Mouse (Mus musculus): ENCODE results near the gene Wwp2. TPM values are rescaled to one million over a fixed set of nuclear protein-coding genes. Genes with fewer than 3 reads are reported as not detected.
A peak's percentile ranks its signal among the peaks of the same experiment; 100 is the strongest.

Wwp2 gene
- total RNA-seq, 2 experiments from 2014 or later, result 33.3 to 53.2 TPM

DNA sequence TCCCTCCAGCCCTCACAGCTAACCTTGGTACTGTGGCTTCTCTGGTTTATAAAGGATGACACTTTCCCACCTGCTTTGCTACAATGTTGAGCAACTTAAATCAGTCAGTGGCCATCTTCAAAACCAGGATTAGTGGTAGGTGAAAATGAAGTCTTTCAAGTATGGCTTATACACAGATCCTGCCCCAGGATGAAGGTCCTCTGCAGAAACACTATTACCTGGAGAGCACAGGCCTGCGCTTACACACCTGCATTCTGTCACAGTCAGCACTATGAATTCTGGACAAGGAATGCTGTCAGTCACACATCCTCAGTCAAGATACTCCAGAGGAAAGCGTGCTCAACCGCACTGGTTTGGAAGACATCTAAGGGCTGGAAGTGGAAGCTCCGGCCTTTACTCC lies 145.4 kb downstream of the Wwp2 start:
- no peak for ATAC-seq (replicated peaks; ENCODE audit: low FRiP score, low TSS enrichment, poor library complexity, severe bottlenecking)

DNA sequence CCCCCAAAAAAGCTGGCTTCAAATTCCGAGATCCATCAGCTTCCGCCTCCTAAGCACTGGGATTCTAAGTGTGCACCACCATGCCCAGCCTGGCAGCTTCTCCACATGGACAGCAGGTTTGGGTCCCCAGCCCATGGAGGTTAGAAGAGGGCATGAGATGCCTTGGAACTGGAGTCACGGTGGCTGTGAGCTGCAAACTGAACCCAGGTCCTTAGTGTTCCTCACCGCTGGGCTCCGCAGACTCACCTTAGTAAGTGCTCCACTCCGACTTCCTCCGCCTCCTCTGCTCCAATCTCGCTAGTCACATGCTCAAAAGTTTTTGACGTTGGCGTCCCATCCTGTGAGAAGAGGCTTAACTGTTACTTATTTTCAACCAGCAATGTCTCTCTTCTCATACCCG lies 146.0 kb downstream of the Wwp2 start:
- ATAC-seq (replicated peaks; ENCODE audit: low FRiP score, low TSS enrichment, poor library complexity, severe bottlenecking), result no peak

DNA sequence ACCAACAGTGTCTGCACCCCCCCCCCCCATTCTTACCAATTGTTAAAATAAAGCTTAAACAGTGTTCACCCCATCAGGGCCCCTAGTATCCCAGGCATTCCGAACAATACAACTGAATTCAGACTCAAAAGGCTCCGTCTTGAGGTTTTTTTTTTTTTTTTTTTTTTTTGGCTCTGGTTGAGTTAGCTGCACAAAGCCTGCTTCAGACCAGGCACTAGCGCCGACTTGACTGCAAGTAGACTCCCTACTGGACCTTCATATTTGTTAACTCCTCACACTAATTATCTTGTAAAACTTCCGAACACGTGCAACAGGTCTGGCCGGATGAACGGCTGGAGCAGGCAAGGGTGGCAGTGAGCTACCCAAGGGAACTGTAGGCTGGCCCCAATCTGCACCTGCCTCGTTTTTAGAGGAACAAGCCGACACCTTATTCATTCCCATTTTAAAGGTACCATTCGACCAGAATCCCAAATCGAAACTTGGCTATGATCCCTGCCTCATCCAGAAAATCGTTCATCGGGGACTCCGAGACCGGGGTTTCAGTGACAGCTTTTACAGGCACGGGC lies 151.3 kb downstream of the Wwp2 start:
- peak; percentile 45; the same call in 1 of the 2 replicates for ATAC-seq (replicated peaks; ENCODE audit: low FRiP score, low TSS enrichment, poor library complexity, severe bottlenecking)

DNA sequence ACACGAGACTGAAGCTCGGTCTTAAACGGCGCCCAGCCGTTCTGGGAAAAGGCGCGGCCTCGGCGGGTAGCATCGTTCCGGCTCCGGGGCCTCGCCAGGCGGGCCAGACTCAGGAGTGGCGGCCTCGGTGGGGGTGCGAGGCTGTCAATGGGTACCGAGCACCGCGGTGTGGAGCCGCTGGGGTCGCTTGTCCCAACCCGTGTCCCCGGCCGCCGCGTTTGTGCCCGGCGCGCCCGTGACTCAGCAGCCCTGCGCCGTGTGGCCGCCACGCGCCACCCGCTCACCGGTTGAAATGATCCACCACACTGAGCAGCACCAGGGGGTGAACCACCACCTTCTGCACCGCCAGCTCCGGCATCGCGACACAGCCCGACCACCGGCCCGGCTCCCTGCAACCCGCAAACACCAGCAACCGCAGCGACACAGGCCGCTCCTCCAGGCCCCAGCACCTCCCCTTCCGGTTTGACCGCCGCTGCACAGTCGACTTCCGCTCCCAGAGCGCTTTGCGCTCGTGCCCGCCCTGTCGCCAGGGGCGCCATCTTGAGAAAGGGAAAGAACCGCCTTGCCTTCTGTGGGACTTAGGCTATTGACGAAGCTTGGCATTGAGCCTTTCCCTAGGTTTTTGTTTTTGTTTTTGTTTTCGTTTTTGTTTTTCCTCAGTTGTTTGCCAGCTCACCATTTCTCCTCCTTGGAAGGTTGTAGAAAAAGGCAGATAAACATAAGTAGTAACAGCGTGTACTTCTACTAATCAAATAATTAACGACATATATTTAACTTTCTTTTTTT lies 152.0 kb downstream of the Wwp2 start, which contains the start of gene Psmd7:
Gene Psmd7, minus strand, starts transcription at position 470 of the 786 bp plus-strand sequence.
- peak; percentile 97 for ATAC-seq (replicated peaks; ENCODE audit: low FRiP score, low TSS enrichment, poor library complexity, severe bottlenecking)

DNA sequence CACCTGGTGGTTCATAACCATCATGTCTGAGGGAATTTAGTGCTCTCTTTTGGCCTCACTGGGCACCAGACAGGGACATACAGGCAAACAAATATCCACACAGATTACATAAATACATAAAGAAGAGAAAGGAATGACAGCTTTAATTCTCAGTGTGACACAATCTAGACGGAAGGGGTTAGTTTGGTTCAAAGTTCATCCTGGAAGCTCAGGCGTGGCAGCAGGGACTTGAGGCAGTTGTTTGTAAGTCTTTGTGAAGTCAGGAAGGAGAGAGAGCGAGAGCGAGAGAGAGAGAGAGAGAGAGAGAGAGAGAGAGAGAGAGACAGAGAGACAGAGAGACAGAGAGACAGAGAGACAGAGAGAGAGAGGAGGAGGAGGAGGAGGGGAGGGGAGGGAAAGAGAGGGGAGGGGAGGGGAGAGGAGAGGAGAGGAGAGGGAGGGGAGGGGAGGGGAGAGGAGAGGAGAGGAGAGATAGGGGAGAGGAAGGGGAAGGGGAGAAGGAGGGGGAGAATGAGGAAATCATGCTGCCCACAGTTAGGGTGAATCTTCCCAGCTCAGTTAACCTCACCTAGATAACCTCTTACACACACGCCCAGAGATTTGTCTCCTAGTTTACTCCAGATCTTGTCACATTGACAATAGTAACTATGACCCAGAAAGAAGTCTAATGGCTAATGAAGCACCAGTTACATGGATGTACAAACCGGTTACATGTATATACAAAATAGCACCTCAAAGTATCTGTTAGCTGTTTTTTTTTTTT lies 158.0 kb downstream of the Wwp2 start:
- ATAC-seq (replicated peaks; ENCODE audit: low FRiP score, low TSS enrichment, poor library complexity, severe bottlenecking), result no peak

DNA sequence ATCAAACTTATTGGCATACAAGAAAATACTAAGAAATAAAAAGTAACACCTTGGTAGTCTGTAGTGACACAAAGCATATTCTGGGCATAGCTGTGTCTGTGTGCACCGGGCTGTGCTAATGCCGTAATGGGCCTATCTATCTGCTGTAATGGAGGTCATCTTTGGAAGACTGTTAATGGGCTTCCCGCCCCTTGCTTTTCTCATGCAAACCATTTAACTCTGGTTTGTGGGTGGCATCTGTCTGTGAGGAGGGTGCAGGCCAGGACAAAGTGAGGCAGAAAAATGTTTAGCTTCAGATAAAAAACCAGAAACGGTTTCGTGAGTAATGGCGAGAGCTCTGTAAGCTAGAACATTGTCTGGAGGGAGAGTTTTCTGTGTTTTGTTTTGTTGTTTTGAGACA lies 158.7 kb downstream of the Wwp2 start:
- ATAC-seq (replicated peaks; ENCODE audit: low FRiP score, low TSS enrichment, poor library complexity, severe bottlenecking), result 0 out of 2 replicates have a peak, but pooled peaks have one; percentile 21

DNA sequence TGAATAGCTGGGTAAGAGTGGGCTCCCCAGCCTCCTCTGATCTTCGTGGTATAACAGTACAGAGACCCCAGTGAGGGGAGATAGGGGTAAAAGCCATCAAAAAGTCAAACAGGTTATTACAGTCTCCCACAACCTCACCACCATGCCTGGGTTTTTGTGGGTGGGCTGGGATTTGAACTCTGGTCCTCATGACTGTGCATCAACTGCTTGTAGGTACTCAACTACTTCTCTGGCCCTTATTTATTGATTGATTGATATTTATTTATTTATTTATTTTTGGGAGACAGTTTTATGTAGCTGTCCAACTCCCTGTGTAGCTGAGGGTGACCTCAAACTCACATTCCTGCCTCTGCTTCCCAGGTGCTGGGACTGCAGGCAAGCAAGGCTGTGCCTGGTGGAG lies 161.6 kb downstream of the Wwp2 start:
- no peak for ATAC-seq (replicated peaks; ENCODE audit: low FRiP score, low TSS enrichment, poor library complexity, severe bottlenecking)

DNA sequence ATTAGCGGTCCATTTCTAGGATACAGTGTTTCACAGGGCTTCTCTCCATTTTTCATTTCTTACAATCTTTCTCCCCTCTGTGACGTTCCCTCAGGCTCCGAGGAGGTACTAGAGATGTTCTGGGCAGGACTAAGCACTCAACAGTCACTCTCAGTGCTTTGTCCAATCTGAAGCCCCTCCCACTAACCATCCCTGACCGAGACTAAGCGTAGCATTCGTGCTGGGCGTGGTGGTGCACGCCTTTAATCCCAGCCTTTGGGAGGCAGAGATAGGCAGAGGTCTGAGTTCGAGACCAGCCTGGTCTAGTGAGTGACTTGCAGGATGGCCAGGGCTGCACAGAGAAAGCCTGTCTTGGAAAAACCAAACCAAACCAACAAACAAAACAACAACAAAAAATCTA lies 163.5 kb downstream of the Wwp2 start:
- no peak for ATAC-seq (replicated peaks; ENCODE audit: low FRiP score, low TSS enrichment, poor library complexity, severe bottlenecking)

DNA sequence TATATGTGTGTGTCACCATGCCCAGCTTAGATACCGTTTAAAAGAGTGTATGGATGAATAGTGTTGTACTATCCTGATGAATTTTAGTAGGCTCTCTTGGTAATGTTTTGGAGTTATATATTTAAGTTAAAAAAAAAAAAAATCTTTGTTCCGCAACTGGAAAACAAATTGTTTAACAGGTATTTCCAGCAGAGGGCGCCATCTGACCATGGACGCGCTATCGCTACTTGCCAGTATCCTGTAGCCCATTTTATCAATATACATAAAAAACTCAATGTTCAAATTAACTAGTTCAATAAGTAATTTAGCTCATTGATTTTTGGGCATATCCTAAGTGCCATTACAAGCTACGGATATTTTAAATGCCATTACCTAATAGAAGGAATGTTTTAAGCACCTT lies 166.9 kb downstream of the Wwp2 start:
- peak; percentile 44; the same call in 1 of the 2 replicates for ATAC-seq (replicated peaks; ENCODE audit: low FRiP score, low TSS enrichment, poor library complexity, severe bottlenecking)

Other genes with a start within 250 kb of the Wwp2 start
- 25.8 and 29.9 TPM in 2 replicates for gene Nfat5, start 142.9 kb upstream of the Wwp2 start, total RNA-seq (2014; fragmentation: Nextera tagmentation)
- gene Nfat5, start 142.9 kb upstream of the Wwp2 start, total RNA-seq (2017), result 16.6 and 23.4 TPM in 2 replicates
- 30.2 TPM in 2 replicates for gene Nqo1, start 33.2 kb upstream of the Wwp2 start, total RNA-seq (2014; fragmentation: Nextera tagmentation)
- 18.4 and 30.4 TPM in 2 replicates for gene Nqo1, start 33.2 kb upstream of the Wwp2 start, total RNA-seq (2017)
- 78.1 and 79.8 TPM in 2 replicates for gene Nob1, start 11.3 kb upstream of the Wwp2 start, total RNA-seq (2014; fragmentation: Nextera tagmentation)
- 46.1 and 50.2 TPM in 2 replicates for gene Nob1, start 11.3 kb upstream of the Wwp2 start, total RNA-seq (2017)
- gene Psmd7, start 152.1 kb downstream of the Wwp2 start, total RNA-seq (2014; fragmentation: Nextera tagmentation), result 258 and 283 TPM in 2 replicates
- 192 and 261 TPM in 2 replicates for gene Psmd7, start 152.1 kb downstream of the Wwp2 start, total RNA-seq (2017)